Mouse (Mus musculus): Measurements from ENCODE around the gene Snx33.

GRCm38 (mm10) chr9:56926025-56926360 is 2.2 kb downstream of the Snx33 start:
- no peak for TF ChIP-seq POLR2A (IDR thresholded peaks at IDR 0.05; ENCODE audit: borderline replicate concordance, control insufficient read depth, low read depth, low read length)
- TF ChIP-seq CTCF (IDR thresholded peaks at IDR 0.05; ENCODE audit: control insufficient read depth, insufficient read depth, low read length): no peak

All from bone marrow, adult 2 months (tissue).